Comparison of ENCODE assay signal across 17 mouse cellular contexts in genomic region chr15:94584738-94585137, GRCm38 (mm10). TPM values are rescaled to one million over a fixed set of nuclear protein-coding genes. Genes with fewer than 3 reads are reported as not detected.
DNase-seq lines count a peak whose midpoint lies in the region; ATAC-seq and TF ChIP-seq lines count a peak whose summit lies in the region.
"Had no signal": no experiment of that assay in that cellular context is flagged by ENCODE, and none has a peak within 500 bp of the region (broad histone marks: within the 10 kb centered on the region; RNA-seq: fewer than 3 reads in every experiment).

No protein-coding gene starts in this region.

- H3K9ac ChIP-seq in midbrain, postnatal 0 days (replicated peaks; ENCODE audit: low read length, poor library complexity, severe bottlenecking), result no peak overlapping the region
- H3K9ac ChIP-seq in midbrain, embryonic 13.5 days (replicated peaks), result no peak overlapping the region
- no peak overlapping the region for H3K9ac ChIP-seq in forebrain, embryonic 14.5 days (ENCODE audit: low read length)
- H3K9ac ChIP-seq: heart, embryonic 13.5 days; limb, embryonic 15.5 days; midbrain, embryonic 15.5 days; neural tube, embryonic 13.5 days had no signal

- H3K9me3 ChIP-seq in midbrain, postnatal 0 days (ENCODE audit: low read length), result no peaks in the 10 kb centered on the region
- no peaks in the 10 kb centered on the region for H3K9me3 ChIP-seq in midbrain, embryonic 13.5 days
- no peaks in the 10 kb centered on the region for H3K9me3 ChIP-seq in forebrain, embryonic 14.5 days (replicated peaks; ENCODE audit: control insufficient read depth, low read length)
- H3K9me3 ChIP-seq: heart, embryonic 13.5 days; hindbrain, embryonic 10.5 days; limb, embryonic 15.5 days; midbrain, embryonic 15.5 days; neural tube, embryonic 13.5 days had no signal

- 82% methylated on average over 4 of the region's 4 CpGs for WGBS in kidney, adult 2 months
- WGBS in midbrain, postnatal 0 days, result 89% methylated on average over 4 of the region's 4 CpGs
- 88% methylated on average over 4 of the region's 4 CpGs for WGBS in midbrain, embryonic 13.5 days
- 90% methylated on average over 4 of the region's 4 CpGs for WGBS in forebrain, embryonic 14.5 days

- TF ChIP-seq POLR2A in kidney, adult 2 months (IDR thresholded peaks at IDR 0.05; ENCODE audit: low read depth, low read length), result no peak

- H3K27ac ChIP-seq in kidney, adult 2 months (ENCODE audit: insufficient read depth, low read depth, low read length), result no peak overlapping the region
- no peak overlapping the region for H3K27ac ChIP-seq in midbrain, postnatal 0 days (ENCODE audit: low read depth, low read length)
- no peak overlapping the region for H3K27ac ChIP-seq in midbrain, embryonic 13.5 days
- H3K27ac ChIP-seq in forebrain, embryonic 14.5 days (ENCODE audit: low read depth, low read length), result no peak overlapping the region
- H3K27ac ChIP-seq: heart, embryonic 13.5 days; hindbrain, embryonic 10.5 days; limb, embryonic 15.5 days; midbrain, embryonic 15.5 days; neural tube, embryonic 13.5 days had no signal

- H3K4me3 ChIP-seq in kidney, adult 2 months (ENCODE audit: insufficient read depth, low read depth, low read length), result no peak overlapping the region
- no peak overlapping the region for H3K4me3 ChIP-seq in midbrain, postnatal 0 days (ENCODE audit: low read depth, low read length)
- H3K4me3 ChIP-seq in midbrain, embryonic 13.5 days (replicated peaks), result no peak overlapping the region
- H3K4me3 ChIP-seq in forebrain, embryonic 14.5 days (ENCODE audit: low read depth, low read length), result no peak overlapping the region
- H3K4me3 ChIP-seq: heart, embryonic 13.5 days; hindbrain, embryonic 10.5 days; limb, embryonic 15.5 days; midbrain, embryonic 15.5 days; neural tube, embryonic 13.5 days had no signal

- H3K4me2 ChIP-seq in midbrain, postnatal 0 days (ENCODE audit: low read depth, low read length, poor library complexity, severe bottlenecking), result no peak overlapping the region
- no peak overlapping the region for H3K4me2 ChIP-seq in midbrain, embryonic 13.5 days (replicated peaks)
- no peak overlapping the region for H3K4me2 ChIP-seq in forebrain, embryonic 14.5 days (ENCODE audit: low read length)
- H3K4me2 ChIP-seq: heart, embryonic 13.5 days; limb, embryonic 15.5 days; midbrain, embryonic 15.5 days; neural tube, embryonic 13.5 days had no signal

- H3K36me3 ChIP-seq in kidney, adult 2 months (ENCODE audit: control insufficient read depth, insufficient read depth, low read length), result peaks cover 8% of the 10 kb centered on the region
- peaks cover 45% of the 10 kb centered on the region for H3K36me3 ChIP-seq in midbrain, postnatal 0 days (ENCODE audit: insufficient read depth, low read length)
- peaks cover 60% of the 10 kb centered on the region for H3K36me3 ChIP-seq in midbrain, embryonic 13.5 days
- peaks cover 54% of the 10 kb centered on the region for H3K36me3 ChIP-seq in forebrain, embryonic 14.5 days (ENCODE audit: control insufficient read depth, insufficient read depth, low read length)

- no peaks in the 10 kb centered on the region for H3K27me3 ChIP-seq in kidney, adult 2 months (replicated peaks; ENCODE audit: control insufficient read depth, insufficient read depth, low read length)
- no peaks in the 10 kb centered on the region for H3K27me3 ChIP-seq in midbrain, postnatal 0 days (ENCODE audit: insufficient read depth, low read length)
- H3K27me3 ChIP-seq in midbrain, embryonic 13.5 days, result no peaks in the 10 kb centered on the region
- H3K27me3 ChIP-seq in forebrain, embryonic 14.5 days (replicated peaks; ENCODE audit: control insufficient read depth, insufficient read depth, low read length), result no peaks in the 10 kb centered on the region
- H3K27me3 ChIP-seq: heart, embryonic 13.5 days; limb, embryonic 15.5 days; midbrain, embryonic 15.5 days; neural tube, embryonic 13.5 days had no signal

- DNase-seq in kidney, adult 2 months, result no peak
- no peak for DNase-seq in kidney, postnatal 25 days
- peak; percentile 12 for DNase-seq in midbrain, postnatal 0 days (ENCODE audit: low spot score)
- DNase-seq in ZHBTc4 (ENCODE audit: low read depth, low spot score), result peak; percentile 64
- DNase-seq in testis, postnatal 10 days (ENCODE audit: low spot score), result no peak
- no peak for DNase-seq in forebrain, embryonic 14.5 days (ENCODE audit: low spot score)
- DNase-seq: cerebellum, adult 2 months; gastrocnemius, postnatal 14 days; kidney, adult 18-20 months; lung, postnatal 36 days had no signal

- peaks cover 5% of the 10 kb centered on the region; the same call in 1 of the 2 replicates for H3K4me1 ChIP-seq in kidney, adult 2 months (ENCODE audit: control insufficient read depth, insufficient read depth, low read length)
- H3K4me1 ChIP-seq in midbrain, postnatal 0 days (ENCODE audit: insufficient read depth, low read length), result no peaks in the 10 kb centered on the region
- H3K4me1 ChIP-seq in midbrain, embryonic 13.5 days (replicated peaks), result peaks cover 21% of the 10 kb centered on the region
- peaks cover 2% of the 10 kb centered on the region; the same call in 1 of the 2 replicates for H3K4me1 ChIP-seq in forebrain, embryonic 14.5 days (ENCODE audit: control insufficient read depth, insufficient read depth, low read length)

- peak; percentile 39 for TF ChIP-seq CTCF in kidney, adult 2 months (conservative IDR thresholded peaks at IDR 0.05; ENCODE audit: insufficient read depth, insufficient read length, low read depth, low read length)
- peak; percentile 41 for TF ChIP-seq CTCF in midbrain, postnatal 0 days (IDR thresholded peaks at IDR 0.05)

- ATAC-seq in midbrain, postnatal 0 days (ENCODE audit: low FRiP score), result no peak
- no peak for ATAC-seq in midbrain, embryonic 13.5 days
- no peak for ATAC-seq in forebrain, embryonic 14.5 days
- ATAC-seq: forebrain, embryonic 16.5 days; midbrain, embryonic 15.5 days had no signal

RNA-seq across cellular contexts. Expression of gene Twf1, which starts 5.0 kb away (rescaled TPM):
- polyA plus RNA-seq in kidney, adult 2 months (2012; rRNA removed), result 45.0 and 54.2 TPM in 2 replicates
- total RNA-seq in midbrain, postnatal 0 days (2014; rRNA removed), result 35.3 and 40.4 TPM in 2 replicates
- polyA plus RNA-seq in midbrain, postnatal 0 days (2015; fragmentation: Nextera tagmentation; extraction: Ambion mirVana), result 64.9 and 65.6 TPM in 2 replicates
- 97.1 and 103 TPM in 2 replicates for polyA plus RNA-seq in midbrain, embryonic 13.5 days (2015; fragmentation: Nextera tagmentation; extraction: Ambion mirVana)
- polyA plus RNA-seq in forebrain, embryonic 14.5 days (2014; fragmentation: Nextera tagmentation; extraction: Ambion mirVana), result 103 and 105 TPM in 2 replicates

RNA-seq across cellular contexts. Expression of gene Irak4, which starts 41.3 kb away (rescaled TPM):
- polyA plus RNA-seq in kidney, adult 2 months (2012; rRNA removed), result 5.9 and 9.7 TPM in 2 replicates
- total RNA-seq in midbrain, postnatal 0 days (2014; rRNA removed), result 2.7 and 3.6 TPM in 2 replicates
- 1.7 and 1.8 TPM in 2 replicates for polyA plus RNA-seq in midbrain, postnatal 0 days (2015; fragmentation: Nextera tagmentation; extraction: Ambion mirVana)
- polyA plus RNA-seq in midbrain, embryonic 13.5 days (2015; fragmentation: Nextera tagmentation; extraction: Ambion mirVana), result 1.8 and 2.1 TPM in 2 replicates
- 0.97 and 1.1 TPM in 2 replicates for polyA plus RNA-seq in forebrain, embryonic 14.5 days (2014; fragmentation: Nextera tagmentation; extraction: Ambion mirVana)

RNA-seq across cellular contexts. Expression of gene Pus7l, which starts 41.4 kb away (rescaled TPM):
- polyA plus RNA-seq in kidney, adult 2 months (2012; rRNA removed), result 1.7 and 2.1 TPM in 2 replicates
- 3.8 and 4.5 TPM in 2 replicates for total RNA-seq in midbrain, postnatal 0 days (2014; rRNA removed)
- polyA plus RNA-seq in midbrain, postnatal 0 days (2015; fragmentation: Nextera tagmentation; extraction: Ambion mirVana), result 4.7 and 4.8 TPM in 2 replicates
- polyA plus RNA-seq in midbrain, embryonic 13.5 days (2015; fragmentation: Nextera tagmentation; extraction: Ambion mirVana), result 5.2 and 5.3 TPM in 2 replicates
- polyA plus RNA-seq in forebrain, embryonic 14.5 days (2014; fragmentation: Nextera tagmentation; extraction: Ambion mirVana), result 5.2 and 6.2 TPM in 2 replicates

RNA-seq across cellular contexts. Expression of gene Tmem117, which starts 44.3 kb away (rescaled TPM):
- polyA plus RNA-seq in kidney, adult 2 months (2012; rRNA removed), result 3.3 and 4.6 TPM in 2 replicates
- 19.1 and 26.4 TPM in 2 replicates for total RNA-seq in midbrain, postnatal 0 days (2014; rRNA removed)
- polyA plus RNA-seq in midbrain, postnatal 0 days (2015; fragmentation: Nextera tagmentation; extraction: Ambion mirVana), result 19.9 and 20.4 TPM in 2 replicates
- 3.3 and 3.8 TPM in 2 replicates for polyA plus RNA-seq in midbrain, embryonic 13.5 days (2015; fragmentation: Nextera tagmentation; extraction: Ambion mirVana)
- polyA plus RNA-seq in forebrain, embryonic 14.5 days (2014; fragmentation: Nextera tagmentation; extraction: Ambion mirVana), result 2.3 and 3.8 TPM in 2 replicates

Comparison
In these comparisons a context has a peak if more than half of its experiments do, and no peak if none do; other contexts are left out.
1. DNase-seq: peak in midbrain, postnatal 0 days (single experiment) and ZHBTc4 (single experiment); none in kidney, adult 2 months (single experiment), kidney, postnatal 25 days (0 of 2), testis, postnatal 10 days (single experiment) and forebrain, embryonic 14.5 days (single experiment).